Mouse (Mus musculus) heart, postnatal 0 days (tissue): Measurements from ENCODE around the gene Otx2.

Experiments used
- CTCF ChIP-seq: IDR thresholded peaks from 2 replicates; pipeline ENCODE4 v1.5.1; 2016; ENCODE audit warnings: antibody characterized with exemption, control low read depth, low read depth
- EP300 ChIP-seq: IDR thresholded peaks from 2 replicates; pipeline ENCODE4 v1.6.1; 2016; ENCODE audit warnings: antibody characterized with exemption, low read depth

- TF ChIP-seq CTCF (no peak), EP300 (no peak)
Measured at GRCm38 (mm10) chr14:48710062-48710870, 36.6 kb upstream of the Otx2 start.
